Mouse (Mus musculus) limb, embryonic 10.5 days (tissue): ENCODE measurements around the gene Cabcoco1. TPM values are rescaled to one million over a fixed set of nuclear protein-coding genes. Genes with fewer than 3 reads are reported as not detected.

Experiments used
- DNase-seq: peaks from one replicate; pipeline ENCODE4 v3.0.0-alpha.2; 2017; ENCODE audit warnings: low spot score
- H3K27ac ChIP-seq: fragments of 300-500 bp; sonication (generic); 2 replicates; pipeline ENCODE4 v1.5.1; 2016; ENCODE audit warnings: mild to moderate bottlenecking
- H3K27me3 ChIP-seq: fragments of 300-500 bp; sonication (generic); 2 replicates; pipeline ENCODE4 v1.6.1; 2016; ENCODE audit warnings: low read depth, mild to moderate bottlenecking; ENCODE audit not compliant: poor library complexity, severe bottlenecking
- H3K36me3 ChIP-seq: fragments of 300-500 bp; sonication (generic); 2 replicates; pipeline ENCODE4 v1.6.1; 2016; ENCODE audit warnings: mild to moderate bottlenecking, moderate library complexity
- H3K4me1 ChIP-seq: fragments of 300-500 bp; sonication (generic); 2 replicates; pipeline ENCODE4 v1.6.1; 2016
- H3K4me3 ChIP-seq: fragments of 300-500 bp; sonication (generic); 2 replicates; pipeline ENCODE4 v1.5.1; 2016; ENCODE audit warnings: mild to moderate bottlenecking, moderate library complexity
- H3K9me3 ChIP-seq: fragments of 300-500 bp; sonication (generic); replicated peaks from 2 replicates; pipeline ENCODE4 v1.6.1; 2016; ENCODE audit warnings: mild to moderate bottlenecking
- WGBS: fragments of 180-500 bp; shearing (Covaris S2); methylation state at CpG from one replicate; pipeline ENCODE4 v1.1.7; 2016; 5-methylcytosine and 5-hydroxymethylcytosine counted together
- polyA plus RNA-seq: library from polyadenylated mRNA; unstranded; fragments of >200 nt; fragmentation: Nextera tagmentation; extraction: Ambion mirVana; gene quantifications from 2 replicates; pipeline ENCODE4 v1.2.1, GENCODE M21; 2016

The Cabcoco1 gene
- polyA plus RNA-seq, 1 experiment from 2014 or later, result 0.43 TPM

GRCm38 (mm10) chr10:68443132-68443531 is 98.6 kb downstream of the Cabcoco1 start:
- no peaks in the 10 kb centered on the region for H3K27me3 ChIP-seq
- H3K9me3 ChIP-seq, result no peaks in the 10 kb centered on the region
- 8% methylated on average over 7 of the region's 7 CpGs for WGBS
- peak overlapping the region; percentile 23 for H3K4me3 ChIP-seq
- no peaks in the 10 kb centered on the region for H3K36me3 ChIP-seq
- peak; percentile 66 for DNase-seq
- peaks cover 62% of the 10 kb centered on the region for H3K4me1 ChIP-seq
- H3K27ac ChIP-seq, result peak overlapping the region; percentile 80

- H3K4me3 ChIP-seq, result peak overlapping the region; percentile 23
- no peaks in the 10 kb centered on the region for H3K9me3 ChIP-seq
- peak; percentile 38 for DNase-seq
Observed at GRCm38 (mm10) chr10:68442713-68443112, 99.0 kb downstream of the Cabcoco1 start.

GRCm38 (mm10) chr10:68441931-68442662 is 99.6 kb downstream of the Cabcoco1 start:
- no peaks in the 10 kb centered on the region for H3K27me3 ChIP-seq
- DNase-seq, result no peak
- 76% methylated on average over 10 of the region's 10 CpGs for WGBS

More at GRCm38 (mm10) chr10:68442713-68443112, 99.0 kb downstream of the Cabcoco1 start:
- peaks cover 62% of the 10 kb centered on the region for H3K4me1 ChIP-seq
- peak overlapping the region; percentile 80 for H3K27ac ChIP-seq
- no peaks in the 10 kb centered on the region for H3K36me3 ChIP-seq
- 13% methylated on average over 3 of the region's 3 CpGs for WGBS
- no peaks in the 10 kb centered on the region for H3K27me3 ChIP-seq

GRCm38 (mm10) chr10:68440515-68440914 is 101.2 kb downstream of the Cabcoco1 start:
- no peaks in the 10 kb centered on the region for H3K36me3 ChIP-seq
- H3K4me1 ChIP-seq, result peaks cover 60% of the 10 kb centered on the region
- H3K27me3 ChIP-seq, result no peaks in the 10 kb centered on the region
- H3K9me3 ChIP-seq, result no peaks in the 10 kb centered on the region
- 84% methylated on average over 8 of the region's 8 CpGs for WGBS
- H3K27ac ChIP-seq, result peak overlapping the region; percentile 80
- no peak for DNase-seq
- no peak overlapping the region for H3K4me3 ChIP-seq

More at GRCm38 (mm10) chr10:68441931-68442662, 99.6 kb downstream of the Cabcoco1 start:
- H3K4me1 ChIP-seq, result peaks cover 62% of the 10 kb centered on the region
- peak overlapping the region; percentile 80 for H3K27ac ChIP-seq
- no peaks in the 10 kb centered on the region for H3K9me3 ChIP-seq
- no peak overlapping the region for H3K4me3 ChIP-seq
- H3K36me3 ChIP-seq, result no peaks in the 10 kb centered on the region

- WGBS, result 90% methylated on average over 7 of the region's 7 CpGs
- DNase-seq, result no peak
- Histone ChIP-seq H3K4me3 (no peak overlapping the region), H3K9me3 (no peaks in the 10 kb centered on the region), H3K36me3 (no peaks in the 10 kb centered on the region), H3K27ac (peak overlapping the region; percentile 76; the same call in 1 of the 2 replicates), H3K27me3 (no peaks in the 10 kb centered on the region), H3K4me1 (peaks cover 40% of the 10 kb centered on the region)
Observed at GRCm38 (mm10) chr10:68435754-68436153, 105.9 kb downstream of the Cabcoco1 start.

GRCm38 (mm10) chr10:68435001-68435560 is 106.6 kb downstream of the Cabcoco1 start:
- no peak for DNase-seq
- H3K36me3 ChIP-seq, result no peaks in the 10 kb centered on the region
- no peaks in the 10 kb centered on the region for H3K27me3 ChIP-seq
- H3K9me3 ChIP-seq, result no peaks in the 10 kb centered on the region
- H3K27ac ChIP-seq, result peak overlapping the region; percentile 76
- H3K4me3 ChIP-seq, result no peak overlapping the region
- H3K4me1 ChIP-seq, result peaks cover 35% of the 10 kb centered on the region
- 75% methylated on average over 13 of the region's 13 CpGs for WGBS

GRCm38 (mm10) chr10:68434045-68434639 is 107.6 kb downstream of the Cabcoco1 start:
- H3K9me3 ChIP-seq, result no peaks in the 10 kb centered on the region
- H3K27me3 ChIP-seq, result no peaks in the 10 kb centered on the region
- H3K4me3 ChIP-seq, result no peak overlapping the region
- 84% methylated on average over 9 of the region's 9 CpGs for WGBS
- H3K36me3 ChIP-seq, result no peaks in the 10 kb centered on the region
- DNase-seq, result no peak
- H3K4me1 ChIP-seq, result peaks cover 25% of the 10 kb centered on the region
- H3K27ac ChIP-seq, result peak overlapping the region; percentile 76; the same call in 1 of the 2 replicates

GRCm38 (mm10) chr10:68431346-68431745 is 110.3 kb downstream of the Cabcoco1 start:
- no peak overlapping the region for H3K4me3 ChIP-seq
- H3K27ac ChIP-seq, result no peak overlapping the region
- WGBS, result 92% methylated on average over 6 of the region's 6 CpGs
- no peak for DNase-seq
- H3K36me3 ChIP-seq, result no peaks in the 10 kb centered on the region
- no peaks in the 10 kb centered on the region for H3K27me3 ChIP-seq
- H3K4me1 ChIP-seq, result peaks cover 20% of the 10 kb centered on the region
- H3K9me3 ChIP-seq, result no peaks in the 10 kb centered on the region

- Histone ChIP-seq H3K27me3 (no peaks in the 10 kb centered on the region), H3K27ac (no peak overlapping the region), H3K9me3 (no peaks in the 10 kb centered on the region), H3K4me3 (no peak overlapping the region), H3K36me3 (no peaks in the 10 kb centered on the region), H3K4me1 (peaks cover 16% of the 10 kb centered on the region)
- WGBS, result 95% methylated on average over 13 of the region's 13 CpGs
- no peak for DNase-seq
Observed at GRCm38 (mm10) chr10:68430929-68431328, 110.8 kb downstream of the Cabcoco1 start.

- 90% methylated on average over 7 of the region's 7 CpGs for WGBS
- no peaks in the 10 kb centered on the region for H3K9me3 ChIP-seq
- no peaks in the 10 kb centered on the region for H3K36me3 ChIP-seq
- DNase-seq, result no peak
- H3K27ac ChIP-seq, result no peak overlapping the region
- H3K4me3 ChIP-seq, result no peak overlapping the region
- H3K4me1 ChIP-seq, result no peaks in the 10 kb centered on the region
- H3K27me3 ChIP-seq, result no peaks in the 10 kb centered on the region
Observed at GRCm38 (mm10) chr10:68420393-68420920, 121.2 kb downstream of the Cabcoco1 start.

- H3K4me1 ChIP-seq, result no peaks in the 10 kb centered on the region
- 82% methylated on average over 2 of the region's 2 CpGs for WGBS
Observed at GRCm38 (mm10) chr10:68419893-68420292, 121.8 kb downstream of the Cabcoco1 start.

GRCm38 (mm10) chr10:68417074-68417790 is 124.5 kb downstream of the Cabcoco1 start:
- no peaks in the 10 kb centered on the region for H3K4me1 ChIP-seq
- no peaks in the 10 kb centered on the region for H3K36me3 ChIP-seq
- H3K27ac ChIP-seq, result no peak overlapping the region
- DNase-seq, result no peak
- no peaks in the 10 kb centered on the region for H3K27me3 ChIP-seq
- no peak overlapping the region for H3K4me3 ChIP-seq
- WGBS, result 91% methylated on average over 13 of the region's 13 CpGs
- H3K9me3 ChIP-seq, result no peaks in the 10 kb centered on the region

More at GRCm38 (mm10) chr10:68419893-68420292, 121.8 kb downstream of the Cabcoco1 start:
- Histone ChIP-seq H3K27ac (no peak overlapping the region), H3K27me3 (no peaks in the 10 kb centered on the region), H3K9me3 (no peaks in the 10 kb centered on the region), H3K4me3 (no peak overlapping the region), H3K36me3 (no peaks in the 10 kb centered on the region)
- DNase-seq, result no peak
